Mouse (Mus musculus) kidney, adult 2 months (tissue): ENCODE data around the gene Fam76a.

Source experiments
- CTCF ChIP-seq: fragments of 200-500 bp; conservative IDR thresholded peaks from 2 replicates; pipeline ENCODE4 v1.5.1; 2011; ENCODE audit warnings: low read depth, mild to moderate bottlenecking, control low read depth, low read length, moderate library complexity, mixed read lengths; ENCODE audit not compliant: insufficient read depth, insufficient read length
- POLR2A ChIP-seq: fragments of 200-500 bp; IDR thresholded peaks from one replicate; pipeline ENCODE4 v1.6.1; 2011; ENCODE audit warnings: low read depth, low read length, control low read depth

- TF ChIP-seq POLR2A (no peak), CTCF (no peak)
These were observed 27.6 kb upstream of the Fam76a start for GRCm38 (mm10) chr4:132949882-132950532.
